Mouse (Mus musculus) heart, adult 2 months (tissue): Measurements from ENCODE around the gene Psmb1. TPM values are rescaled to one million over a fixed set of nuclear protein-coding genes. Genes with fewer than 3 reads are reported as not detected.
A peak's percentile ranks its signal among the peaks of the same experiment; 100 is the strongest.

Experiments used
- DNase-seq, 2 experiments: peaks; one replicate each; pipeline ENCODE4 v3.0.0; 2021
- H3K27ac ChIP-seq: fragments of 200-600 bp; 2 replicates; pipeline ENCODE4 v1.8.1; 2022
- H3K27me3 ChIP-seq: fragments of 200-500 bp; 2 replicates; pipeline ENCODE4 v1.6.1; 2012; ENCODE audit warnings: mild to moderate bottlenecking, low read length, inconsistent platforms, mixed read lengths; ENCODE audit not compliant: control insufficient read depth, insufficient read depth
- H3K36me3 ChIP-seq: fragments of 200-500 bp; 2 replicates; pipeline ENCODE4 v1.6.1; 2012; ENCODE audit warnings: low read length, inconsistent platforms; ENCODE audit not compliant: control insufficient read depth, insufficient read depth
- H3K4me1 ChIP-seq: fragments of 200-500 bp; 2 replicates; pipeline ENCODE4 v1.6.1; 2011; ENCODE audit warnings: low read length; ENCODE audit not compliant: control insufficient read depth, insufficient read depth
- H3K4me3 ChIP-seq: fragments of 200-600 bp; 2 replicates; pipeline ENCODE4 v1.8.1; 2022
- H3K79me2 ChIP-seq: fragments of 200-500 bp; replicated peaks from 2 replicates; pipeline ENCODE4 v1.6.1; 2012; ENCODE audit warnings: mild to moderate bottlenecking, inconsistent platforms, low read length, moderate library complexity, mixed read lengths; ENCODE audit not compliant: control insufficient read depth, insufficient read depth
- H3K9ac ChIP-seq: fragments of 200-500 bp; 2 replicates; pipeline ENCODE4 v1.6.1; 2012; ENCODE audit warnings: low read depth, mild to moderate bottlenecking, control low read depth, inconsistent platforms, low read length, mixed read lengths
- CTCF ChIP-seq: fragments of 200-600 bp; IDR thresholded peaks from 2 replicates; pipeline ENCODE4 v1.8.1; 2022; ENCODE audit warnings: antibody characterized with exemption, mild to moderate bottlenecking, moderate library complexity
- EP300 ChIP-seq: fragments of 200-500 bp; IDR thresholded peaks from 2 replicates; pipeline ENCODE4 v1.6.1; 2011; ENCODE audit warnings: low read depth, low read length, control low read depth; ENCODE audit not compliant: insufficient read depth
- POLR2A ChIP-seq: fragments of 200-500 bp; IDR thresholded peaks from 2 replicates; pipeline ENCODE4 v1.6.1; 2011; ENCODE audit warnings: mild to moderate bottlenecking, low read depth, low read length, control low read depth; ENCODE audit not compliant: insufficient read depth
- WGBS: fragments of 180-500 bp; shearing (Covaris S2); methylation state at CpG from one replicate; pipeline ENCODE4 v1.1.7; 2018; 5-methylcytosine and 5-hydroxymethylcytosine counted together
- intact Hi-C: fragments of 180-260 bp; cut with DNase I; formaldehyde crosslinking; loops from one replicate; pipeline ENCODE4 v1.15.1; 2025
- polyA plus RNA-seq: library from polyadenylated mRNA; depleted of rRNA; stranded (reverse); fragments of >200 nt; gene quantifications from 2 replicates; pipeline ENCODE4 v1.2.3, GENCODE M21; 2012
- total RNA-seq, 2 experiments: library from RNA; stranded (reverse); gene quantifications; 2 replicates each; pipeline ENCODE4 v1.2.3; 2021

The Psmb1 gene
- total and polyA plus RNA-seq, 3 experiments = 93.1 to 125 (median 109) TPM

DNA sequence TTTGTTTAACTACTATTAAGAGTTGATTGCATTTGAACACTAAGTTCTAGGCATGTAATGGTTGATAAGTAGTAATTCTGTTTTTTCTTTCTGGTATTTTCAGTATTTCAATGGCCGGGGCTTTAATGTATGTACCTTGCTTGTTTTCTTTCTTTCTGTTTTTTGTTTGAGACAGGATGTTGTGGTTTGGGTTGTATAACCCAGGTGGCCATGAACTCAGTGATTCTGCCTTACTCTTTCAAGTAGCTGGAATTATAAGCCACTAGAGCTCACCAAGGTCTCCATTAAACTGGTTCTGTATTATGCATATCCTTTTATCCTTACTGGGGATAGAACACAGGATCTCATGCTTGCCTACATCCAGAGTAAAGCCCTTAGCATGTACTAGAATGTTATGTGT lies 19.2 kb upstream of the Psmb1 start:
- no peak overlapping the region for H3K9ac ChIP-seq
- TF ChIP-seq EP300 (no peak), CTCF (no peak), POLR2A (no peak)
- WGBS = 97% methylated on average over 1 of the region's 1 CpGs
- no peaks in the 10 kb centered on the region for H3K27me3 ChIP-seq
- intact Hi-C loops = no loop called here
- H3K36me3 ChIP-seq = peaks cover 9% of the 10 kb centered on the region
- no peak for DNase-seq
- H3K79me2 ChIP-seq = no peaks in the 10 kb centered on the region
- H3K4me3 ChIP-seq = no peak overlapping the region
- no peaks in the 10 kb centered on the region for H3K4me1 ChIP-seq
- no peak overlapping the region for H3K27ac ChIP-seq

GRCm38 (mm10) chr17:15518186-15518585 lies 18.6 kb upstream of the Psmb1 start:
- no peak overlapping the region for H3K4me3 ChIP-seq
- H3K9ac ChIP-seq = no peak overlapping the region
- H3K36me3 ChIP-seq = peaks cover 9% of the 10 kb centered on the region
- H3K79me2 ChIP-seq = no peaks in the 10 kb centered on the region
- TF ChIP-seq POLR2A (no peak), CTCF (no peak), EP300 (no peak)
- no peaks in the 10 kb centered on the region for H3K27me3 ChIP-seq
- H3K27ac ChIP-seq = no peak overlapping the region
- H3K4me1 ChIP-seq = no peaks in the 10 kb centered on the region
- DNase-seq = no peak
- 83% methylated on average over 5 of the region's 5 CpGs for WGBS
- intact Hi-C loops = no loop called here

GRCm38 (mm10) chr17:15517776-15518175 lies 18.2 kb upstream of the Psmb1 start:
- H3K79me2 ChIP-seq = no peaks in the 10 kb centered on the region
- TF ChIP-seq CTCF (no peak), POLR2A (no peak), EP300 (no peak)
- peaks cover 9% of the 10 kb centered on the region for H3K36me3 ChIP-seq
- no peaks in the 10 kb centered on the region for H3K27me3 ChIP-seq
- no peaks in the 10 kb centered on the region for H3K4me1 ChIP-seq
- H3K27ac ChIP-seq = no peak overlapping the region
- H3K4me3 ChIP-seq = no peak overlapping the region
- DNase-seq = no peak
- no peak overlapping the region for H3K9ac ChIP-seq
- WGBS = 25% methylated on average over 5 of the region's 5 CpGs
- intact Hi-C loops = no loop called here

DNA sequence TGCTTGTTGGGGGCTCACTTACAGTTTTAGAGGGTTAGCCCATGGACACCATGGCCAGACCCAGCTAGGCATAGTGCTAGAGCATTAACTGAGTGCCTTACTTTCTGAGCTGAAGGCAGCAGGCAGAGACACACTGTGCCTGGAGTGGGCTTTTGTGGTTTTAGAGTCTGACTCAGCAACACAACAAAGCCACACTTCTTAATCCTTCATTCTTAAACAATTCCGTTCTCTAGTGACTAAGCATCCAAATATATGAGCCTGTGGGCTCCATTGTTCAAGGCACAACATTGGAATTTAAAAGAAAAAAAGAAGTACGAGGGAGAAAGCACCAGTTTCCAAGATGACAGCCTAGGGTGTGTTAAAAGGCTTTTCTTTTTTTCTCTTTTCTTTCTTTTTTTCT lies 11.1 kb upstream of the Psmb1 start:
- H3K36me3 ChIP-seq = peaks cover 2% of the 10 kb centered on the region
- DNase-seq = no peak
- intact Hi-C loops = no loop called here

GRCm38 (mm10) chr17:15498753-15499113 lies 818 bp downstream of the Psmb1 start:
- Histone ChIP-seq H3K9ac (no peak overlapping the region; the same call in 1 of the 2 replicates), H3K36me3 (peaks cover 18% of the 10 kb centered on the region), H3K27me3 (no peaks in the 10 kb centered on the region), H3K79me2 (peaks cover 4% of the 10 kb centered on the region), H3K4me3 (peak overlapping the region; percentile 67), H3K4me1 (peaks cover 3% of the 10 kb centered on the region), H3K27ac (peak overlapping the region; percentile 94)
- no peak for DNase-seq
- intact Hi-C loops = loop anchor here (1.0 to 2.0 kb wide), 2 partner anchors 29 to 208 kb away; partner anchors contain the start of gene Pdcd2
- 50% methylated on average over 7 of the region's 7 CpGs for WGBS
- TF ChIP-seq CTCF (no peak), EP300 (no peak), POLR2A (no peak)

More for the DNA sequence above, 11.1 kb upstream of the Psmb1 start:
- Histone ChIP-seq H3K79me2 (no peaks in the 10 kb centered on the region; the same call in 1 of the 2 replicates), H3K4me1 (no peaks in the 10 kb centered on the region), H3K27me3 (no peaks in the 10 kb centered on the region), H3K9ac (no peak overlapping the region), H3K4me3 (no peak overlapping the region), H3K27ac (no peak overlapping the region)
- 92% methylated on average over 2 of the region's 2 CpGs for WGBS
- TF ChIP-seq POLR2A (no peak), EP300 (no peak), CTCF (no peak)

DNA sequence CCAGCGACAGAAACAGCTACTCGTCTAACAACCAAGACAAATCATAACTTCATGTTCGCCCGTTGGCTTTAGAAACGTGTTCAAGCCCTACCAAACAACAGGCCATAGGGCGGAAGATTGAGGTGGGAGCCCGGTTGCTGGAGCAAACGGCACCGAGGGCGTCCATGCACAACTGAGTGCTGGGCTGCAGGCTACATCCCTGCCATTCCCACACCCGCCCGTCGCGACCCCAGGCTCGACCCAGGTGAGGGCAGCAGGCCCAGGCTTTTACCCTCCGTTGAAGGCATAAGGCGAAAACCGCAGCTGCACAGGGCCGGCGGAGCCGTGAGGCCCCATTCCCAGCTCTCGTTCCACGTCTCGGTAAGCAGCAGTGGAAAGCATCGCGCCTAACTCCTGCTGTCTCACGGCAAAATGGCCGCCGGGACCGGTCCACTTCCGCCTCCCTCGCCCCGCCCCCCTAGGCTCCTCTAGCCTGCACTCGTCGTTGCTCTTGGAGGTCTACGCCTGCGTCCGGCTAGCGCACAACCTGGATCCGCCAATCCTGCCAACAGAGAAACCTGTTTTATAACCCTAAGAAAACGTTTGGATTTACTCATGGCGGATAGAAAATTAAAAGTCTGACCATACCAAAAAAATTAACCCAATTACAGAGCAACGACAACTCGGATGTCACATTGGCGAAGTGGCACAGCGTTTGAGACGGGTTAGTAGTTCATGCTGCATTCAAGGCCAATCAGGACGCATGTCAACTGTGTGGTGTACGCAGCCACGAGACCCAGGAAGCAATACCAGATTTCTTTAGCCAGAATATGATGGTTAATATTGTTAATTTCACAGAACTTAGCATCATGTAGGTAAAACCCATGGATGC lies 1.4 kb downstream of the Psmb1 start:
- TF ChIP-seq CTCF (peak; percentile 34), EP300 (peak; percentile 26; the same call in 1 of the 2 replicates), POLR2A (peak; percentile 88)
- WGBS = 1% methylated on average over 50 of the region's 50 CpGs

More for the DNA sequence above, 1.4 kb downstream of the Psmb1 start:
- Histone ChIP-seq H3K4me1 (peaks cover 3% of the 10 kb centered on the region), H3K9ac (peak overlapping the region; percentile 70), H3K27ac (peak overlapping the region; percentile 94), H3K36me3 (peaks cover 18% of the 10 kb centered on the region), H3K27me3 (no peaks in the 10 kb centered on the region), H3K4me3 (peak overlapping the region; percentile 67), H3K79me2 (peaks cover 4% of the 10 kb centered on the region)
- intact Hi-C loops = loop anchor here (1.0 to 2.0 kb wide), 2 partner anchors 29 to 209 kb away; partner anchors contain the start of gene Pdcd2
- peak; percentile 94 to 95 for DNase-seq
